Mouse (Mus musculus) stomach, embryonic 15.5 days (tissue): ENCODE measurements around the gene Foxn1. TPM values are rescaled to one million over a fixed set of nuclear protein-coding genes. Genes with fewer than 3 reads are reported as not detected.

ENCODE experiments used
- ATAC-seq: fragments of 200-750 bp; cut with Nextera tagmentation; 2 replicates; pipeline ENCODE4 v1.8.0; 2017; ENCODE audit warnings: low read depth, moderate number of reproducible peaks, moderate TSS enrichment; ENCODE audit not compliant: insufficient read depth, low FRiP score
- H3K27ac ChIP-seq: fragments of 300-500 bp; sonication (generic); 2 replicates; pipeline ENCODE4 v1.5.1; 2015; ENCODE audit warnings: mild to moderate bottlenecking, inconsistent platforms
- H3K27me3 ChIP-seq: fragments of 300-500 bp; sonication (generic); replicated peaks from 2 replicates; pipeline ENCODE4 v1.6.1; 2015; ENCODE audit warnings: inconsistent platforms
- H3K36me3 ChIP-seq: fragments of 300-500 bp; sonication (generic); 2 replicates; pipeline ENCODE4 v1.6.1; 2015; ENCODE audit warnings: inconsistent platforms
- H3K4me1 ChIP-seq: fragments of 300-500 bp; sonication (generic); 2 replicates; pipeline ENCODE4 v1.6.1; 2015; ENCODE audit warnings: inconsistent platforms
- H3K4me2 ChIP-seq: fragments of 300-500 bp; sonication (generic); 2 replicates; pipeline ENCODE4 v1.6.1; 2015; ENCODE audit warnings: mild to moderate bottlenecking, inconsistent platforms
- H3K4me3 ChIP-seq: fragments of 300-500 bp; sonication (generic); replicated peaks from 2 replicates; pipeline ENCODE4 v1.5.1; 2015; ENCODE audit warnings: inconsistent platforms
- H3K9ac ChIP-seq: fragments of 300-500 bp; sonication (generic); 2 replicates; pipeline ENCODE4 v1.6.1; 2015; ENCODE audit warnings: inconsistent platforms
- H3K9me3 ChIP-seq: fragments of 300-500 bp; sonication (generic); 2 replicates; pipeline ENCODE4 v1.6.1; 2016; ENCODE audit warnings: inconsistent platforms
- WGBS: fragments of 180-500 bp; shearing (Covaris S2); methylation state at CpG from one replicate; pipeline ENCODE4 v1.1.7; 2015; 5-methylcytosine and 5-hydroxymethylcytosine counted together
- polyA plus RNA-seq: library from polyadenylated mRNA; unstranded; fragments of >200 nt; fragmentation: Nextera tagmentation; extraction: Ambion mirVana; gene quantifications from 2 replicates; pipeline ENCODE4 v1.2.1, GENCODE M21; 2015

Gene Foxn1
- polyA plus RNA-seq, 1 experiment from 2014 or later: 0.90 TPM

DNA sequence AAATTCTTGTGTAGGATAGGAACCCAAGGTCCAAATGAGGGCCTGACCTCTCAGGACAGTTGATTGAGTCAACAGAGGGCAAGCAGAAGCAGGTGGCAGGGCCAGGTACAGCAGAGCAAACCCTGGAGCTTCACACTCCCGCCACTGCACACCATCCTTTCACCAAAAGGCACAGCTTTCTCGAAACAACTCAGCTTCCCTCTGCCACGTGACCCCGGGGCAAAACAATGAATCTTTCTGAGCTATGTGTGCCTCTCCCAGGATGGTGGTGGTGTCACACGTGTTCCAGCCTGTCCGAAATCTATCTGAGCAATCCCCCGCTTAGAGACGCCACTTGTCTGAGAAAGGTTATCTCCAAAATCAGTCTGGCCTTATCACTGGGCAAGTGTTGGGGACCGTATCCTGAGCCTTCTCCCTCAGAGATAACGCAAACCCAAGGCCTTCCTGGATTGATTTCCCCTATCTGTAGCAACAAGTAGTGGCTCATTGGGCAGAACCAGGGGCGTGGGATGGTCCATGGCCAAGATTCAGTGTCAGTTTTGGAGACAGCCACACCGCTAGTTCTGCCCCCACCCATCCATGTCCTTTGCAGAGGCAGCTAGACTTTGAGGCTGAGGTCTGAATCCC lies 34.0 kb upstream of the Foxn1 start:
- Histone ChIP-seq H3K36me3 (no peaks in the 10 kb centered on the region), H3K4me1 (no peaks in the 10 kb centered on the region; the same call in 1 of the 2 replicates), H3K9me3 (no peaks in the 10 kb centered on the region), H3K9ac (no peak overlapping the region), H3K4me3 (no peak overlapping the region), H3K27ac (no peak overlapping the region), H3K27me3 (no peaks in the 10 kb centered on the region), H3K4me2 (no peak overlapping the region)
- no peak for ATAC-seq
- 42% methylated on average over 12 of the region's 12 CpGs for WGBS

DNA sequence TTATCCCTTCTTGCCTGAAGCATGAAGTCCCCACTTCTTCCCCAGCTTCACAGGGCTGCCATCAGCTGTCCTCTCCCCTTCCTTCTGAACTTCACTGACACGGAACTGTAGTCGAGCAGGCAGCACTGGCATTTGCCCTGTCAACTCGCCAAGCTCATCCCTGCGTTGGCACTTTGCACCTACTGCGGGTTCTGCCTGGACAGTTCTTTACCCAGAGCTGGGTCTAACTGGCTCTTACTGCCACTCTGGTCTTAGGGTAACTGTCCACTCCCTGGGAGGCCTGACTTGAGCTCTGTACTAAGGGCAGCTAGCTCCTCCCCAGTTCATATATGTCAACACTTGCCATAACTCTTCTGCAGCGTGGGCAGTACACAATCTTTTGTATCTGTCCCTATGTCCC lies 30.5 kb upstream of the Foxn1 start:
- 82% methylated on average over 6 of the region's 6 CpGs for WGBS
- Histone ChIP-seq H3K9ac (no peak overlapping the region), H3K4me2 (no peak overlapping the region), H3K4me1 (no peaks in the 10 kb centered on the region), H3K27me3 (no peaks in the 10 kb centered on the region), H3K36me3 (no peaks in the 10 kb centered on the region), H3K9me3 (no peaks in the 10 kb centered on the region), H3K27ac (no peak overlapping the region), H3K4me3 (no peak overlapping the region)
- ATAC-seq: no peak

DNA sequence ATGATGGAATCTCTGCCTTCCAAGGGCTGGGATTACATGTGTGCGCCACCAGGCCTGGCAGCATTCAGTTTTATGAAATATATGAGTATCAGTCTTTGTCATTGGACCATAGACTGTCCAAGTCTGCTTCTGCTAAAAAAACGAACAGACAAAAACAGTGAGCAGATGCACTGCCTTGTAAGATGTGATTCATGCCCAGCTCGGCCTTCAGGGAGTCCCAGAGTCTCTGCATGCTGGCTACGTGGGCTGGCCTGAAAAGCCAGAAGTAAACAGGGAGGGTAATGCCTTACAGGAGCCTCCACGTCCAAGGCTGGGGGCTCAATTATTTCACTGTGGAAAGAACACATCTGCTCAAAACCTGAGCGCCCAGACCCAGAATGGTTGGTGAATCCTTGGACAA lies 26.5 kb upstream of the Foxn1 start:
- Histone ChIP-seq H3K27me3 (no peaks in the 10 kb centered on the region), H3K9ac (no peak overlapping the region), H3K9me3 (no peaks in the 10 kb centered on the region), H3K4me3 (no peak overlapping the region), H3K4me2 (no peak overlapping the region), H3K27ac (no peak overlapping the region), H3K4me1 (no peaks in the 10 kb centered on the region), H3K36me3 (no peaks in the 10 kb centered on the region)
- no peak for ATAC-seq
- WGBS: 57% methylated on average over 6 of the region's 6 CpGs

DNA sequence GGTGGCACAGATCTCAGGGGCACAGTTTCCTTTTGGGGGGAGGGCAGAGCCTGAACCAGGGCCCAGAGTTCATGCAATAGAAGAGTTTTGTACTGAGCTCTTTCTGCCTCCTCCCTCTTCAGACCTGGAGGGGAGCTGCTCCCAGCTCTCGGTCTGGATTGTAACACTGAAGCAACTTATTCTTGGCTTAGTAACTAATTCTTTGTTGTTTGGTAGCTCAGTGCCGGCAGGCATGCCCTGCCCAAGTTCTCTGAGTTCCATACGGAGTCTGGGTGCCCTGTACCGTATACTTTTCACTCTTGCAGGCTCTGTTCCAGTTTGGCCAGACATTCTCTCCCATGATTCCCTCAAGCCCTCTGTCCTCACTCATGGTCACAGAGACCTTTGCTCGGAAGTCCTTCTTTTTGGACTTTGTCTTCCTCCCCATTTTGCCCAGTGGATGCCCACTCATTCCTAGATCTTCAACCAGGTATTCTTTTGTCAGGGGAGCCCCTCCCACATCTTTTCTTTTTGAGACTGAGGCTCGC lies 26.0 kb upstream of the Foxn1 start:
- H3K9ac ChIP-seq: no peak overlapping the region
- H3K27ac ChIP-seq: no peak overlapping the region
- no peaks in the 10 kb centered on the region for H3K4me1 ChIP-seq
- H3K27me3 ChIP-seq: no peaks in the 10 kb centered on the region
- no peak for ATAC-seq
- no peaks in the 10 kb centered on the region for H3K36me3 ChIP-seq
- H3K4me2 ChIP-seq: no peak overlapping the region
- no peaks in the 10 kb centered on the region for H3K9me3 ChIP-seq
- WGBS: 72% methylated on average over 6 of the region's 6 CpGs
- no peak overlapping the region for H3K4me3 ChIP-seq

DNA sequence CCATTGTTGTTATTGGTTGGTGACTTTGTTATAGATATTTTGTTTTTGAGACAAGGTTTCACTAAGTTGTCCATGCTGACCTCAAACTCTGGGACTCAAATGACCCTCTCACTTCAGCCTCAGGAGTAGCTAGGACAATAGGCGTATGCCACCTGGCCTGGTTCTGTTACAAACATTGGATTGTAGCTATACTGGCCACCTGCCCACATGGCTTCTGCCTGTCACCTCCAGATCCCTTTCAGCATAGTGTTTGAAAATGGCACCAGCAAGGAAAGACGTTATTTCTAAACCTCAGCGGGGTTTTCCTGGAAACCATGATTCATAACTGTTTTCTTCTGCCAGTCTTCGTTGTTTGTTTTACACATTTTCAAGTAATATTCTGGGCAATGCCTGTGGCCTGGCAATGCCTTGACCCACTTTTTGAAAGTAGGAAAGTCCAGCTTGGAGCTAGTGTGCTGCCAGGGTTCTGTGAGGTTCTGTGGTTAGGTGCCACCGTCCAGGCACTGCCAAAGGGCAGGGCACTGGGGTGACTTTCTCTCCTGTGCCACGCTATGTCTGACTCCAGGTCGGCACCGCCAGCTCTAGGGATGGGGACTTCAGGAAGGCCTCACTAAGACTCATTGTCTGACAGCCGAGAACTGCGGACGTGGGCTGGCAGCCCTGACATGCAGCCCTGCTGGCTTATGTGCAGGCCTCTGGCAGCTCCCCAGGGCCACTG lies 25.4 kb upstream of the Foxn1 start:
- WGBS: 78% methylated on average over 11 of the region's 11 CpGs
- H3K36me3 ChIP-seq: no peaks in the 10 kb centered on the region
- H3K4me2 ChIP-seq: no peak overlapping the region
- no peaks in the 10 kb centered on the region for H3K4me1 ChIP-seq
- H3K9me3 ChIP-seq: no peaks in the 10 kb centered on the region
- H3K27me3 ChIP-seq: no peaks in the 10 kb centered on the region
- ATAC-seq: no peak
- no peak overlapping the region for H3K27ac ChIP-seq
- H3K4me3 ChIP-seq: no peak overlapping the region
- H3K9ac ChIP-seq: no peak overlapping the region

DNA sequence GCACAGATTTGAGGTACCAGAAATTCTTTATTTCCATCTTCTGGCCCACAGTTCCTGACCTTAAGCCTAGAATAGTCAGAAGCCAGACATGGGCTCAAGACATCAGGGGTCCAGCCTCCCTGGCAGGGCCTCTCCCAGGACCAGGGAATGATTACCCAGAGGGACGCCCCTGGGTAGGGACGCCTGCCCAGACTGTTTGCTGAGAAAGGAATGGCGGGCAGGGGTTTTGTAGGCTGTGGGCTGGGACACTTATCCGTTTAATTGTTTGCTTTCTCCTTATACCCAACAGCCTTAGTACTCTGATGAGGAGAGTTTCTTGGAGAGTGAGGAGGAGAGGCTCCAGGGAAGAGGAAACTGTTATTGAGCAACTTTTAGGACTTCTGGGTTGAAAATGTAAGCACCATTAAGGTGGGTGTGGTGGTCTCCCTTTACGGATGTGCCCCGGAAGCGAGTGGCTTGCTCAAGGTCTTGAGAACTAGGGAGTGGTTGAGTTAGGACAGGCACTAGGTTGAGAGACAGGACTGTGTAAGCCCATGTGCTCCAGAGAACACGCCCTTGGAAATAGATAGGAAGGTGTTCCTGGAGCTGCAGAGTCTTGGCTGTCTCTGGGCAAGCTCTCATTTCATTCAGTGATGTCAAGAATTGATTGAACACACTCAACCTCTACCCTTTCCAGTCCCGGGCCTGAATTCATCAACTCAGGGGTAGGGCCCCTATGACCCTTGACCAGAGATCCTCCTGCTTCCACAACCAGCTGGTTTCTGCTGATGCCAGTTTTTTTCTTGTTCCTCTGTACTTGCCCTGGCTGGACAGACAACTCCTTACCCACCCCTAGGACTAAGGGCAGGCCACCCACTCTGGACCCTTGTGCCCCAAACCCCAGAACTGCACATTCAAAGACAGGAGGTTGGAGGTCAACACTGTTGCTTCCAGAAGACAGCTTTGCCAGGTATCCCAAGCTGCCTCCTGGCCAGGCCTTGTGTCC lies 22.2 kb upstream of the Foxn1 start:
- H3K4me3 ChIP-seq: no peak overlapping the region
- no peaks in the 10 kb centered on the region for H3K27me3 ChIP-seq
- 57% methylated on average over 9 of the region's 9 CpGs for WGBS
- peak; percentile 43; the same call in 1 of the 2 replicates for ATAC-seq
- peak overlapping the region; percentile 31; the same call in 1 of the 2 replicates for H3K27ac ChIP-seq
- H3K4me2 ChIP-seq: no peak overlapping the region
- H3K4me1 ChIP-seq: no peaks in the 10 kb centered on the region
- H3K9ac ChIP-seq: no peak overlapping the region
- no peaks in the 10 kb centered on the region for H3K36me3 ChIP-seq
- no peaks in the 10 kb centered on the region for H3K9me3 ChIP-seq

DNA sequence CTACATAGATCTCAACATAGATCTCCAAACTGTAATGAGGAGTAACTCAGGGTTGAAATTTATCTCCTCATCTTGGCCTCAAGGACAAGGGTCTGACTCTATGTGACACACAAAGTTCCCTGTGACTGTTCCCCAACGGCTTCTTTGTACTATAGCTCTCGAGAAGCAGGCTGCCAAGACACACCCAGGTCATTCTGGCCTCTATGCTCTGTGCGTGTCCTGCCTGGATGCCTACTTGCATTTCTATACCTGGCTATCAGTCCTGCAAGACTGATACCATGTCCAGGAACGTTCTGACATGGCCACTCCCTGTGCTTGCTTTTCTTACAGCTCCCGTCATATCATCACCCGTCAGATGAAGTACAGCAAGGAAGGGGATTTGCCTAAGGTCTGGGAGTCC lies 15.7 kb upstream of the Foxn1 start:
- ATAC-seq: peak; percentile 41; the same call in 1 of the 2 replicates

DNA sequence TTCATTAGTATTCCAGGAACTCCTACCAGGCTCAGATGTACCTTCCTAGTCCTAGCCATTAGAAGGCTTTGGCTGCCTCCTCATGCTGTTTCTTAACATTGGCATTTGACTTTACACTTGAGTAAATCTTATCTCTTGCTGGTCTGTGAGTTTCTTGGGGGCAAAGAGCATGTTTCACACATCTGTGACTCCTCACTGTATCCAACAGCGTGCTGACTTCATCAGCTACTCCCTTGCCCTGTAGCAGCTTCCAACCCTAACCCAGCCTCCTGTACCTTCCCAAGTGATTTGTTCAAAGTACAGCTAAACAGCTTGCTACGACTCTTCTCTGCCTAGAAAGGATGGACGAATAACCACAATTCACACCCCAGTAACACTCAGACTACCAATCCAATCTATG lies 15.1 kb upstream of the Foxn1 start:
- no peaks in the 10 kb centered on the region for H3K9me3 ChIP-seq
- H3K4me3 ChIP-seq: no peak overlapping the region
- ATAC-seq: no peak
- no peak overlapping the region for H3K27ac ChIP-seq
- 66% methylated on average over 3 of the region's 3 CpGs for WGBS
- peaks cover 9% of the 10 kb centered on the region for H3K4me1 ChIP-seq
- no peaks in the 10 kb centered on the region for H3K27me3 ChIP-seq
- H3K9ac ChIP-seq: no peak overlapping the region
- no peak overlapping the region for H3K4me2 ChIP-seq
- H3K36me3 ChIP-seq: no peaks in the 10 kb centered on the region

More for the DNA sequence above, 15.7 kb upstream of the Foxn1 start:
- H3K9ac ChIP-seq: no peak overlapping the region
- H3K4me2 ChIP-seq: no peak overlapping the region
- no peaks in the 10 kb centered on the region for H3K27me3 ChIP-seq
- no peak overlapping the region for H3K4me3 ChIP-seq
- H3K36me3 ChIP-seq: no peaks in the 10 kb centered on the region
- H3K4me1 ChIP-seq: peaks cover 4% of the 10 kb centered on the region
- no peak overlapping the region for H3K27ac ChIP-seq
- no peaks in the 10 kb centered on the region for H3K9me3 ChIP-seq
- WGBS: 65% methylated on average over 6 of the region's 6 CpGs

DNA sequence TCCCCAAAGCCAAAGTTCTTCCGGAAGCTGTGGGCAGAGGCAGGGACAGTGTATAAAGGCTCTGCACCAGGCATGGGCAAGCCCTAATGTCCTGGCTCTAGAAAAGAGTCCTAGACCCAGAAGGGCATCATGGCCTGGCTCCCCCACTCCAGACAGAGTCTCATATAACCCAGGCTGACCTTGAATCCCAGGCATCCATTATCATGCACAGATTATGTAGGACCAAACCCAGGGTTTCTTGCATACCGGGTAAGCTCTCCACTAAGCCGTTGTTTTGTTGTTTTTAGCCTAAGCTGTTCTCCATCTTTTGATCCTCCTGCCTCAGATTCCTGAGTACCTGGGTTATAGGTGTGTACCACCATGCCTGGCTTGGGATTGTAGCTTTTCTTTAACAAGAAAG lies 14.6 kb upstream of the Foxn1 start:
- H3K9ac ChIP-seq: no peak overlapping the region
- H3K4me2 ChIP-seq: no peak overlapping the region
- H3K27me3 ChIP-seq: no peaks in the 10 kb centered on the region
- H3K4me1 ChIP-seq: peaks cover 9% of the 10 kb centered on the region
- 61% methylated on average over 3 of the region's 3 CpGs for whole genome bisulfite sequencing
- no peaks in the 10 kb centered on the region for H3K9me3 ChIP-seq
- no peaks in the 10 kb centered on the region for H3K36me3 ChIP-seq
- ATAC-seq: no peak
- no peak overlapping the region for H3K4me3 ChIP-seq
- H3K27ac ChIP-seq: no peak overlapping the region

DNA sequence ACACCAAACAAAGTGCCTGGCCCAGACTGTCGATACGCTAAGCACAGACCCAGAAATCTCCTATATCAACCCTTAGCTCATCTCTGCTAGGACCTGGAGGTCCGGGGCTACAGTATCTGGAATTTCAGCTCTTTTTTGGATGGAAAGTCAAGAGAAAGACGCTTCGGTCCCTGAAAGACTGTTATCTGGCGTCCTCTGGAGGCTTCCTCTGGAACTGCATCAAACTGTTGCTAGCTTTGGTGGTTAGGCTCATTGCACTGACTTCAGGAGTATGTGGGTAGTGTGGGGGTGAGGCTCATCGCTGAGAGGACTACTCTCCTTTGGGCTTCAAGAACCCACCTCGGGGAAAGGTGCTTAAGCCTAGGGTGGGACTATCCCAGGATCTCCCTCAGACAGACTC lies 13.3 kb upstream of the Foxn1 start:
- Histone ChIP-seq H3K36me3 (no peaks in the 10 kb centered on the region), H3K9me3 (no peaks in the 10 kb centered on the region), H3K27ac (no peak overlapping the region), H3K9ac (no peak overlapping the region), H3K4me1 (peaks cover 9% of the 10 kb centered on the region), H3K4me2 (no peak overlapping the region), H3K4me3 (no peak overlapping the region), H3K27me3 (no peaks in the 10 kb centered on the region)
- ATAC-seq: no peak
- WGBS: 18% methylated on average over 8 of the region's 8 CpGs

DNA sequence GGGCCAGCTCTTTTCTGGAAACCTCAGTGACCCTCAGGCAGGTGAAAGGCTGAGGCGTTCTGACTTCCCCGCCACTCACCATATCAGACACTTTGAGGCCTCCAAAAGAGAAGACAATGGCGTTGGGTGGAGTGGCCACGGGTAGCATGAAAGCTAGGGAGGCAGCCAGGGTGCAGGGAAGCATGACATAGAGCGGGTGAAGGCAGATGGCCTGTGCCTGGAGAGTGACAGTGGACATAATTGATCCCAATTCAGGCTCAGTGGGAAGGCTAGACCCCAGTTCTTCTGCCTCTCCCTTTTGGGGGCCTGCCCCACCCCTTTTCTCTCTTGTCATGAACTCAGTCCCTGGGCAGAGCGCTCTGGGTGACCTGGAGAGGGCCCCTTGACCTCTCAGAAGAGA lies 11.9 kb upstream of the Foxn1 start:
- H3K9ac ChIP-seq: no peak overlapping the region
- 83% methylated on average over 6 of the region's 6 CpGs for WGBS

More for the DNA sequence above, 11.9 kb upstream of the Foxn1 start:
- Histone ChIP-seq H3K4me1 (peaks cover 9% of the 10 kb centered on the region), H3K27ac (no peak overlapping the region), H3K9me3 (no peaks in the 10 kb centered on the region), H3K27me3 (no peaks in the 10 kb centered on the region), H3K36me3 (no peaks in the 10 kb centered on the region), H3K4me3 (no peak overlapping the region), H3K4me2 (no peak overlapping the region)
- ATAC-seq: no peak
